Mouse (Mus musculus) liver, embryonic 14.5 days (tissue): ENCODE data around the gene Smim11. TPM values are rescaled to one million over a fixed set of nuclear protein-coding genes. Genes with fewer than 3 reads are reported as not detected.
A peak's percentile ranks its signal among the peaks of the same experiment; 100 is the strongest.

Experiments
- ATAC-seq: fragments of 200-750 bp; cut with Nextera tagmentation; 2 replicates; pipeline ENCODE4 v1.8.0; 2017; ENCODE audit warnings: moderate number of reproducible peaks, mild to moderate bottlenecking, moderate library complexity; ENCODE audit not compliant: insufficient read depth
- DNase-seq, 3 experiments: peaks; one replicate each; pipeline ENCODE4 v3.0.0-alpha.2; 2012 to 2013; ENCODE audit warnings: low read depth in 3 of 3, low spot score in 3 of 3
- H3K27ac ChIP-seq: fragments of 300-500 bp; sonication (generic); 2 replicates; pipeline ENCODE4 v1.5.1; 2014; ENCODE audit warnings: moderate library complexity, mild to moderate bottlenecking, control low read depth, inconsistent platforms
- H3K27me3 ChIP-seq: fragments of 300-500 bp; sonication (generic); 2 replicates; pipeline ENCODE4 v1.6.1; 2014; ENCODE audit warnings: mild to moderate bottlenecking, low read length, moderate library complexity; ENCODE audit not compliant: control insufficient read depth, insufficient read depth
- H3K36me3 ChIP-seq: fragments of 300-500 bp; sonication (generic); replicated peaks from 2 replicates; pipeline ENCODE4 v1.6.1; 2014; ENCODE audit warnings: low read depth; ENCODE audit not compliant: control insufficient read depth, insufficient read depth
- H3K4me1 ChIP-seq, 2 experiments: fragments of 200-500 bp in 1 of 2; fragments of 300-500 bp in 1 of 2; sonication (generic) in 1 of 2; replicated peaks; 2 replicates each; pipeline ENCODE4 v1.6.1; 2012 to 2014; ENCODE audit warnings: antibody characterized with exemption in 1 of 2, inconsistent platforms in 1 of 2, low read length in 1 of 2; ENCODE audit not compliant: control insufficient read depth in 2 of 2, insufficient read depth in 2 of 2
- H3K4me2 ChIP-seq: fragments of 300-500 bp; sonication (generic); 2 replicates; pipeline ENCODE4 v1.6.1; 2014; ENCODE audit warnings: low read depth, mild to moderate bottlenecking, control low read depth, moderate library complexity
- H3K4me3 ChIP-seq, 2 experiments: fragments of 200-500 bp in 1 of 2; fragments of 300-500 bp in 1 of 2; sonication (generic) in 1 of 2; 2 replicates each; pipeline ENCODE4 v1.5.1; 2012 to 2014; ENCODE audit warnings: low read depth in 2 of 2, low read length in 2 of 2, mild to moderate bottlenecking in 2 of 2, control low read depth in 1 of 2, inconsistent platforms in 1 of 2, moderate library complexity in 1 of 2; ENCODE audit not compliant: insufficient read depth in 1 of 2
- H3K9ac ChIP-seq: fragments of 300-500 bp; sonication (generic); replicated peaks from 2 replicates; pipeline ENCODE4 v1.6.1; 2014; ENCODE audit warnings: mild to moderate bottlenecking, control low read depth, moderate library complexity
- H3K9me3 ChIP-seq: fragments of 300-500 bp; sonication (generic); 2 replicates; pipeline ENCODE4 v1.6.1; 2016; ENCODE audit warnings: low read length, mixed read lengths; ENCODE audit not compliant: control insufficient read depth
- CTCF ChIP-seq: IDR thresholded peaks from 2 replicates; pipeline ENCODE4 v1.5.1; 2016; ENCODE audit warnings: antibody characterized with exemption, low read depth, control low read depth
- EP300 ChIP-seq: IDR thresholded peaks from 2 replicates; pipeline ENCODE4 v1.6.1; 2016; ENCODE audit warnings: antibody characterized with exemption, low read depth
- WGBS: fragments of 180-500 bp; shearing (Covaris S2); extraction: QIAGEN DNeasy Blood & Tissue Kit; methylation state at CpG from one replicate; pipeline ENCODE4 v1.1.7; 2014; ENCODE audit not compliant: insufficient replicate concordance; 5-methylcytosine and 5-hydroxymethylcytosine counted together
- polyA plus RNA-seq, 2 experiments: library from polyadenylated mRNA; depleted of rRNA in 1 of 2; stranded (reverse) in 1 of 2; unstranded in 1 of 2; fragments of >200 nt; fragmentation: Nextera tagmentation in 1 of 2; extraction: Ambion mirVana in 1 of 2; gene quantifications; 2 replicates each; pipeline versions ENCODE4 v1.2.1 to v1.2.3; 2012 to 2014

Gene Smim11
- polyA plus RNA-seq, 2 experiments = 24.8 to 53.1 TPM

- Histone ChIP-seq H3K27me3 (no peaks in the 10 kb centered on the region; the same call in none of the 2 replicates), H3K4me3 (no peak within 1 kb of the TSS), H3K9me3 (no peaks in the 10 kb centered on the region), H3K36me3 (no peaks in the 10 kb centered on the region), H3K4me2 (no peak within 1 kb of the TSS), H3K4me1 (no peaks in the 10 kb centered on the region), H3K27ac (no peak within 1 kb of the TSS), H3K9ac (no peak within 1 kb of the TSS)
- TF ChIP-seq EP300 = no peak
- no peak for TF ChIP-seq CTCF
- ATAC-seq = no peak
- no peak for DNase-seq
- WGBS = 58% methylated on average over 10 of the region's 10 CpGs
Measured at GRCm38 (mm10) chr16:92292101-92292500, 9.0 kb upstream of the Smim11 start, which contains the start of gene Kcne2. Gene Kcne2, plus strand, starts transcription at chr16:92292389.

- 49% methylated on average over 12 of the region's 12 CpGs for WGBS
- no peak for TF ChIP-seq CTCF
- no peak for TF ChIP-seq EP300
- no peaks in the 10 kb centered on the region for H3K9me3 ChIP-seq
Measured at GRCm38 (mm10) chr16:92294267-92294970, 6.7 kb upstream of the Smim11 start.

GRCm38 (mm10) chr16:92295328-92295727, 5.8 kb upstream of the Smim11 start:
- Histone ChIP-seq H3K4me1 (no peaks in the 10 kb centered on the region; a peak in 1 of 4 replicates), H3K4me2 (no peak overlapping the region), H3K36me3 (no peaks in the 10 kb centered on the region), H3K27me3 (no peaks in the 10 kb centered on the region; the same call in none of the 2 replicates), H3K4me3 (no peak overlapping the region), H3K9me3 (no peaks in the 10 kb centered on the region), H3K27ac (no peak overlapping the region), H3K9ac (no peak overlapping the region)
- 40% methylated on average over 2 of the region's 2 CpGs for WGBS
- ATAC-seq (no peak), DNase-seq (no peak)
- TF ChIP-seq EP300 (no peak), CTCF (no peak)

More at GRCm38 (mm10) chr16:92294267-92294970, 6.7 kb upstream of the Smim11 start:
- Histone ChIP-seq H3K27me3 (no peaks in the 10 kb centered on the region; the same call in none of the 2 replicates), H3K27ac (no peak overlapping the region), H3K4me2 (no peak overlapping the region), H3K9ac (no peak overlapping the region), H3K36me3 (no peaks in the 10 kb centered on the region), H3K4me1 (no peaks in the 10 kb centered on the region), H3K4me3 (no peak overlapping the region)
- ATAC-seq = no peak
- no peak for DNase-seq

GRCm38 (mm10) chr16:92301412-92301806, 323 bp downstream of the Smim11 start:
- H3K27me3 ChIP-seq = no peaks in the 10 kb centered on the region
- peak overlapping the region; percentile 68 for H3K9ac ChIP-seq
- 0% methylated on average over 12 of the region's 12 CpGs for WGBS
- H3K36me3 ChIP-seq = no peaks in the 10 kb centered on the region
- H3K27ac ChIP-seq = peak overlapping the region; percentile 5
- H3K4me2 ChIP-seq = peak overlapping the region; percentile 82
- TF ChIP-seq CTCF = no peak
- TF ChIP-seq EP300 = no peak
- ATAC-seq (peak; percentile 61), DNase-seq (no peak)
- peak overlapping the region; percentile 77 to 84 for H3K4me3 ChIP-seq
- H3K4me1 ChIP-seq = peaks cover 11 to 19% of the 10 kb centered on the region in 2 experiments
- no peaks in the 10 kb centered on the region for H3K9me3 ChIP-seq

- Histone ChIP-seq H3K27me3 (no peaks in the 10 kb centered on the region), H3K9me3 (no peaks in the 10 kb centered on the region), H3K4me1 (peaks cover 11 to 19% of the 10 kb centered on the region in 2 experiments), H3K27ac (no peak overlapping the region; the same call in 1 of the 2 replicates), H3K4me2 (peak overlapping the region; percentile 82), H3K36me3 (no peaks in the 10 kb centered on the region), H3K9ac (peak overlapping the region; percentile 68), H3K4me3 (peak overlapping the region; percentile 77 to 84)
- no peak for DNase-seq
- WGBS = 33% methylated on average over 5 of the region's 5 CpGs
- no peak for TF ChIP-seq EP300
- no peak for TF ChIP-seq CTCF
- ATAC-seq = peak; percentile 17; the same call in 1 of the 2 replicates
Measured at GRCm38 (mm10) chr16:92301989-92302388, 903 bp downstream of the Smim11 start.
